Mouse (Mus musculus) T-helper 17 cell (primary cell): ENCODE data around the gene Icam5.
"Not testable (repeated sequence)": the region's sequence is repeated elsewhere in the genome, so short reads cannot be mapped to it uniquely, and the experiment has no call there.

Source experiments
- in situ Hi-C, 2 experiments: fragments of 300-600 bp; cut with MboI, MseI; formaldehyde crosslinking; loops; 1 replicate in 1 of 2; 2 replicates in 1 of 2; pipeline ENCODE4 v1.15.1; 2025; ENCODE audit warnings: high pct_unique_total_duplicates in 2 of 2

The Icam5 gene

DNA sequence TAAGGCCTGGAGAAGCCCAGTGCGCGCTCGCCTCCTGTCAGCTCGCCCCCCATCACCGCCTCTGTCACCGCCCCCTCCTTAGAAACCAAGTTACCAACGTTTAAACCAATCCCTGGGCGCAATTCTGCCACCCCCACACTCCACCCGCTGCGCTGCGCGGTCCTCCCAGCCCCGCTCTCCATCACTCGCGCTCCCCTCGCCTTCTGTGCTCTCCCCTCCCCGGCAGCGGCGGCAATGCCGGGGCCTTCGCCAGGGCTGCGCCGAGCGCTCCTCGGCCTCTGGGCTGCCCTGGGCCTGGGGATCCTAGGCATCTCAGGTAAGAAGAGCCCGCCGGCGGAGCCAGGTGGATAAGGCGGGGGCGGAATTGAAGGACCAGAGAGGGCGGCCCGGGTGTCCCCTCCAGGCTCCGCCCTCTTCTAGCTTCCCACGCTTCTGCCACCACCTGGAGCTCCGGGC lies at the start of gene Icam5:
Icam5 (plus strand) TSS at position 178 of the 456 bp plus-strand sequence.
- in situ Hi-C loops: loop anchor here in 1 of 2 experiments (5.0 kb wide), 1 partner anchor 115 kb away; the partner anchor contains the start of gene Cdc37

DNA sequence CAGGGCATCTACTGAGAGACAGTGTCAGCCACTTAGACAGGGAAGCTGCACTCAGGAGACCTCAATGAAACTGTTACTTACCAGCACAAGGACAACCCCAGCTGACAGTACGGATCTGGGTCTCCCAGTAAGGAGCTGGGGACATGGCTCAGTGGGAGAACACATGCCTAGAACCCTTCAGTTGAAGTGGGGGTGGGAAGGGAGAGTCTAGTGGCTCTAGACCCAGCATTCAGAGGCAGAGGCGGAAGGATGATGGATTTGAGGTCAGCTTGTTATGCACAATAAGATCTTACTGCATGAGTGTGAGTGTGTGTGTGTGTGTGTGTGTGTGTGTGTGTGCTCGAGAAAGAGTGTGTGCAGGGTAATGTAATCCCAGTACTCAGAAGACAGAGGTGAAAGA lies 49.7 kb upstream of the Icam5 start:
- in situ Hi-C loops: no loop called here

DNA sequence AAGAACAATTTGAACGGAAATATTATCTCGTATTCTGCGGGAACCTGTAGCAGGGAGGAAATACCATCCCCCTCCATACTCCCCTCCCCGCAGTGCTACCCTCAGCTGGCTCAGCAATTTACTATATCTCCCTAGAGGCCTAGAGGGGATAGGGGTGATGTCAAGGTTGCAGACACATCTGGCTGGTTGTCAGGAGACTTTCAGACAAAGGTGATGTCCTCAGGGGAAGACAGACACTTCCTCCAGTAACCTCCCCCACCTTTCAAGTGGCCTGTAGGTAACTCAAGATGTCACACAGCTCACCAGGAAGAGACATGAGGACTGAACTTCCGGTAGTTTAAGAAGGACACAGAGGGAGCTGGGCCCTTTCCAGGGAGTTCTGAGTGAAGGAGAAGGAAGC lies 48.7 kb upstream of the Icam5 start:
- in situ Hi-C loops: no loop called here

DNA sequence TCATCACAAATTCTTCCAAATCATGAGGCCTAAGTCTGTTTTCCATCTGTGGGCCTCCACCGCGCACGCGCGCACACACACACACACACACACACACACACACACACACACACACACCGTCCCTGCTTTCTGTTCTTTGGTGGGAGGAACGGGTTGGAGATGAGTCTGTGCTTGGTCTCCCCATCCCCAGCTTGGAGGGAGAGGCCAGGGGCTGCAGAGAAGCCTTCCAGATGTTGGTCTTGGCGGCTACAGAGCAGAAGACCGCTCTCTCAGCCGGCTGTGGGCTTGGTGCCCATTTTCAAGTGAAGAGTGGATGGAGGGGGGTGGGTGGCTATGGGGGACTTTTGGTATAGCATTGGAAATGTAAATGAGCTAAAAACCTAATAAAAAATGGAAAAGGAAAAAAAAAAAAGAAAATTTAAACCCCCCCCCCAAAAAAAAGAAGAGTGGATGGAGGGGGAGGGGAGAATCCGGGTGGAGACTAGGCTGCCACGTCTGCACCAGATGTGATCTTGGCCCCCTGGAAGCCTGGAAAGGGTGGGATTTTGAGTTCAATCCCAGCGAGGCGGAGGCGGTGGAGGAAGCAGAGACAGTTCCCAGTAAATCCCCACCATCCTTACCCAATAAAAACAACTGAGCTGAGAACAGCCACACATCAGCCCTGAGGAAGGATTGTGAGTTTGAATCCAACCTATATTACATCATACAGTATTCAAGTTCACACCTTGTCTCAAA lies 44.8 kb upstream of the Icam5 start:
- in situ Hi-C loops: loop anchor here in 1 of 2 experiments (5.0 kb wide), 1 partner anchor 55 kb away; no protein-coding TSS in a partner anchor

DNA sequence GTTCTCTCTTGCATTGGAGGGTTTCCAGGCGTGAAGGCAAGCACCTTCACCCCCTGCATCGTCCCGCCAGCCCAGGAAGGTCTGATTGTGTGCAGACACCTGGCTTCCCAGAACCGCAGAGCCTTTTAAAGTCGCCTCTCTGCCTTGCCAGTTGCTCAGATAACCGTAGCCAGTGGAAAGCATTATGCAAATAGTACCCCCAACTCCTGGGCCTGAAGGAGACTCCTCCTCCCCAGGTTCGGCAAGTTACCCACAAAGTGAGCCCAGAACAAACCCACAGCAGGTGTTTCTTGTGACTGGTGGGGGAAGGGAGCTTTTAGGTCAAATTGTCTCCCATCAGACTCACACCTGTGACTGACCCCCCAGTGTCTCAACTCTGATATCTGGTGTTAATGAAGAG lies 43.9 kb upstream of the Icam5 start:
- in situ Hi-C loops: loop anchor here in 1 of 2 experiments (5.0 kb wide), 1 partner anchor 56 kb away; no protein-coding TSS in a partner anchor

DNA sequence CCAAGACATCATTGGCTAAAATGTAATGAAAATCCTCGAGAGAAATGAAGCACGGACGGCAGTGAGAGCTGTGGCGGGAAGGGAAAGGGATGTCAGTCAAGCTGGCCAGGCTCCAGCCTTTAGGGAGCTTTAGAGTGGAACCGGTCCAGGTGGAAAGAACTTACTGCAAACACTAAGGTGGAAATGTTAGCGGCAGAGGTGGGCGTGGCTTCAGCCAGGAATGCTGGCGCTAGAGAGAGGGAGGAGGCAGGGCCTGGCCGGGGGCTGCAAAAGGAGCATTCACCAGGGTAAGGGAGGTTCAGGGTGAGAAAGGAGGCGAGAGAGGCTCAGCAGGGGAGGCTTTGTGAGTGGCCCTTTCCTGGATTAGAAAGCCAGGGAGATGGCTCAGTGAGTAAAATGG lies 41.0 kb upstream of the Icam5 start:
- in situ Hi-C loops: no loop called here

DNA sequence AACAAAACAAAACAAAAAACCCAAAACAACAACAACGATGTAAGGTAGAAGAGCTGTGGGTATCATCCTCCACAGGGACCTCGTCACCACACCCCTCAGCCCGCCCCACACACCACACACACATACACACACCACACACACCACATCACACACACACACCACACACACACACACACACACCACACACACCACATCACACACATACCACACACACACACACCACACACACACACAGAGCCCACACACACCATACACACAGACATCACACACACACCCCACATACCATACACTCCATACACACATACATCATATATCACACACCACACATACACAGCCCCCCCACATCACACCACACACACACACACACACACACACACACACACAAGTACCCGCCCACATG lies 40.3 kb upstream of the Icam5 start:
- in situ Hi-C loops: no loop called here

DNA sequence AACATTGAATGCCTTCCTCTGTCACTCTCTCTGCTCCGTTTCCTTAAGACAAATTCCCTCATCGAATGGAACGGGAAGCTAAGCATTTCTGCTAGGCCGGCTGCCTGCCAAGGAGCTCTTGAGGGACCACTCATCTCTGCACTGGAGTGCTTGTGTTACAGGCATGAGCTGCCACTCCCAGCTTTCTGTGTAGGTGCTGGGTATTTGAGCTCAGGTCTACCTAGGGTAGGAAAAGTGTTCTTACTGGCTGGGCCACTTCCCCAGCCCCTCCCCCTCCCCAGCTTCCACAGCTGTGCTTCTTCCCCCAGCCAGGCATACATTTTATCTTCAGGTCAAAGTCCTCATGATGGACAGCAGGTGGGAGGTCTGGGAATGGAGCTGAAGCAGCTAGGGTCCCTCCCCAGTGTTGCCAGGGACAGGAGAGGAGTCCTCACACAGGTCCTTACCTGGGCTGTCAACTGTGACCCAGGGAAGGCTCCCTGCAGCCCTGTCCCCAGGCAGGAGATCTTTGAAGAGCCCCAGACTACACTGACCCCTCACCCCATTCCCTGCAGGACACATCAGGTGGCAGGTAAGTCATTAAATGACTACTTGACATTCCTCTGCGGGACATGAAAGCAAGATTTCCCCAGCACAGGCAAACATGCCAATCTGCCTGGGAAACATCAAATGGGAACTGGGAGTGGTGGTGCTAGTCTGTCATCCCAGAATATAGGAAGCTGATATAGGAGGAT lies 38.5 kb upstream of the Icam5 start:
- in situ Hi-C loops: no loop called here

DNA sequence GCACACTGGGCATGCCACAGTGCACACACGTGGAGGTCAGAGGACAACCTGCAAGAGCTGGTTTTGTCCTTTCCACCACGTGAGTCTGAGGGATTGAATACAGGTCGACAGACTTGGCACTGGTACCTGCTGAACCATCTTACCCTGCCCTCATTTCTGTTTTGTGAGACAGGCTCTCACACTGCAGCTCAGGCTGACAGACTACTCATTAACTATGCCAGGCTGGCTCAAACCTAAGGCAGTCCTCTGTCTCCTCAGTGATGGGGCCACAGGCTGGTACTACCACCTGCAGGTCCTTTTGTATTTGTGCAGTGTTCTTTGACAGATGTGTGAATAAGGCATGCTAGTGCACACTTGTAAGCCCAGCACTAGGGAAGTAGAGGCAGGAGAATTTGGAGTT lies 36.8 kb upstream of the Icam5 start:
- in situ Hi-C loops: loop anchor here in 1 of 2 experiments (5.0 kb wide), 1 partner anchor 53 kb away; no protein-coding TSS in a partner anchor

DNA sequence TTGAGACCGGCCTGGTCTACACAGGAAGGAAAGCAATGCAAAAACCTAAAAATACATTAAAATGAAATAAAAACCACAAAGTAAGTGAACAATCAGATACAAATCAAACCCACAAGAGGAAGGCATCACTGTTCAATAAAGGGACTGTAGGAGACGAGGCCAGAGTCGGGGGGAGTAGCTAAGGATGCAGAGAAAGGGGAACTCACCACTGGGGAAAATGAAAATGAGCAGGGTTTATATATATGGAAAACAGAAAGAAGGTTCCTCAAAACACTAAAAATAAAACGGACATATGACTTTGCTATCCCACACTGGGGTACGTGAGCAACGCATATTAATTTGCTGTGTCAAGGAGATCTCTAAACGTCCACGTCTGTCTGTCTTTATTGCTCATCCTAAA lies 34.8 kb upstream of the Icam5 start:
- in situ Hi-C loops: loop anchor here in 1 of 2 experiments (5.0 kb wide), 1 partner anchor 55 kb away; no protein-coding TSS in a partner anchor

DNA sequence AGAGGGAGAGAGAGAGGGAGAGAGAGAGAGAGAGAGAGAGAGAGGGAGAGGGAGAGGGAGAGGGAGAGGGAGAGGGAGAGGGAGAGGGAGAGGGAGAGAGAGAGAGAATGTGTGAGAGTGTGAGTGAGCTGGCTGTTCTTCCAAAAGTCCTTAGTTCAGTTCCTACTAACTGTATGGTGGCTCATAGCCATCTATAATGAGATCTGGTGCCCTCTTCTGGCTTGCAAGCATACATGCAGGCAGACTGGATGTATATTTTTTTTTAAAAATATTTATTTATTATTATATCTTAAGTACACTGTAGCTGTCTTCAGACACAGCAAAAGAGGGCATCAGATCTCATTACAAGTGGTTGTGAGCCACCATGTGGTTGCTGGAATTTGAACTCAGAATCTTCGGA lies 33.5 kb upstream of the Icam5 start:
- in situ Hi-C loops: loop anchor here in 1 of 2 experiments (5.0 kb wide), 1 partner anchor 56 kb away; no protein-coding TSS in a partner anchor

DNA sequence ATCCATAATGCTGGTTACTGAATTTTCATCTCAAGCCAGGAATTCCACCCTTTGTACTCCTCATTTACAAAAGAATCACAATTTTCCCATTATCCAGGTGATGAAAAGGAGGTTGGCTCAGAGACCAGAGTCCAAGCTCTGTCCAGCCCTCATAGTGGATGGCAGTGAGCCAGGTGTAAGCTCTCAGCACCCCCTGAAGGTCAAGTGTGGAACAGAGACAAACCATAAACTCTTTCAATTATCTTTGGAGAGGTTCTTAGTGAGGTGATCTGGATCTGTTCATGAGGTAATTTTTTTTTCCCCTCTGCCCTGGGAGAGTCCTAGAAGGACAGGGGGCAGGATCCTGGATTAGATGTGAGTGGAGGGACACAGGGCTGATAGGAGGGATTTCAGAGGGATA lies 31.1 kb upstream of the Icam5 start:
- in situ Hi-C loops: loop anchor here in 1 of 2 experiments (5.0 kb wide), 1 partner anchor 104 kb away; the partner anchor contains the start of gene Eif3g

DNA sequence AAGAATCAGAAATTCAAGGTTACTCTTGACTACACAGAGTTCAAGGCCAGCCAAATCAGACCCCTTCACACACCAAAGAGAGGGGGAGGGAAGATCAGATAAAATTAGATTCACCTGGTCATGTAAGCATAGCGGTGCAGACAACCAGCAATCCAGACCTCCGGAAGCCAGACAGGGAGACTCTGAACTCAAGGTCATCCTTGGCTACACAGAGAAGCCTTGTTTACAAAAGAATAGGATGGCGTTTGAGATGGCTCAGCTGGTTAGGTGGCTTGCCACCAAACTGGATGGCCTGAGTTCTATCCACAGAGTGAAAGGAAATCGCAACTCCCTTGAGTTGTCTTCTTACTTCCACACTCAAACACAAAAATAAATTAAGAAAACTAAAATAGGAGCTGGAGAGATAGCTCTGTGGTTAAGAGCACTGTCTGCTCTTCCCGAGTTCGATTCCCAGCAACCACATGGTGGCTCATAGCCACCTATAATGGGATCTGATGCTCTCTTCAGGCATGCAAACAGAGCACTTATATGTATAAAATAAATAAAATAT lies 30.1 kb upstream of the Icam5 start:
- in situ Hi-C loops: loop anchor here in 1 of 2 experiments (5.0 kb wide), 1 partner anchor 104 kb away; the partner anchor contains the start of gene Eif3g

DNA sequence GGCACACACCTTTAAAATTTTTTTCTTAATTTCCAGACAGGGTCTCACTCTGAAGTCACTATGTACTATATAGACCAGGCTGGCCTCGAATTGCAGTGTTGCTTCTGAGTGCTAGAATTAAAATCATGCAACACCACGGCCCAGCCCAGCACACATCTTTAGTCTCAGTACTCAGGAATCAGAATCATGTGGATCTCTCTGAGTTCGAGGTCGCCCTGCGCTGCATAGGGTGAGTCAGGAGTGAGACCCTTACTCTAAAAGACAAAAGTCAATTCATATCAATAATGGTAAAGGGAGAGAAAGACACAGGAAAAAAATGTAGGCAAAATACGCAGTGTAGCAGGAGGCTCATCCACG lies 29.6 kb upstream of the Icam5 start:
- in situ Hi-C loops: loop anchor here in 1 of 2 experiments (5.0 kb wide), 1 partner anchor 105 kb away; the partner anchor contains the start of gene Eif3g

DNA sequence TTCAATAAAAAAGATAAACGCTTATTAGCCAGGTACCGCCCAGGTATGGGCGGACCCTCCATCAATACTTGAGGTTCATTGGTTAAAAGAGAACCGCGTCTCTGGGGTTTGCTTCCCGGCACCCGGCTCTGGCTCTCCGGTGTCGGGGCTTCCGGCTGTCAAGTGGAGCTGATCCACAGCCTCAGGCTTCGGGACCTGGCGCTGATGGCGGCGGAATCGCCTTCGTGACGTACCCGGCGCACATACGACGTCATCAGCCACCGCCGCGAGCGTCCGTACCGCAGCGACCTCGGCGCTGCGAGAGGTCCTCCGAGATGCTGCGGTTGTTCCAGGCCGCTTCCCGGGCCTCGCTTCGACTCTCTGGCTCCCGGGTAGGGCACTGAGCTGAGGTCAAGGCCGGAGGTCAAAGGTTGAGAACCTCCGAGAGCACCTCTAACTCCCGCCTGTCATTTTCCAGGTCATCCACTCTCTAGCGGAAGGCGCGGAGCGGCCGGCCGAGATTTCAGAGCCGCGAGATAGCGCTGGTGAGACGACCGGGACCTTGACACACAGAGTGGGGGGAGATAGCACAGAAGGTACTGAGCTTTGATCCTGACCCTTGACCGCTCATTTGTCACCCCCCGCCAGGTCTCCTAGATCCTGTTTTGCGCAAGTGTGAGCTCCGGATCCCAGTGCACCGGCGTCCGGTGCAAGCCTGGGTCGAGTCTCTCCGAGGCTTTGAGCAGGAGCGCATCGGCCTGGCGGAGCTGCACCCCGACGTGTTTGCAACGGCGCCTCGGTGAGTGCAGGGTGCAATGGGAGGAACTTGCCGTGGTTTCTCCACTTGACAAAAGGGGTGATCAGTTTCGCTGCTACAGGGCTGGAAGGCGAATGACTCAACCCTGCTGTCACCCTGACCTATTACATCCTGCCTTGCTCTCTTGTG lies 29.0 kb upstream of the Icam5 start, which contains the start of gene Mrpl4:
Mrpl4 (plus strand) TSS at position 112 of the 925 bp plus-strand sequence.
- in situ Hi-C loops: loop anchor here in 1 of 2 experiments (5.0 kb wide), 1 partner anchor 106 kb away; the partner anchor contains the start of gene Eif3g

DNA sequence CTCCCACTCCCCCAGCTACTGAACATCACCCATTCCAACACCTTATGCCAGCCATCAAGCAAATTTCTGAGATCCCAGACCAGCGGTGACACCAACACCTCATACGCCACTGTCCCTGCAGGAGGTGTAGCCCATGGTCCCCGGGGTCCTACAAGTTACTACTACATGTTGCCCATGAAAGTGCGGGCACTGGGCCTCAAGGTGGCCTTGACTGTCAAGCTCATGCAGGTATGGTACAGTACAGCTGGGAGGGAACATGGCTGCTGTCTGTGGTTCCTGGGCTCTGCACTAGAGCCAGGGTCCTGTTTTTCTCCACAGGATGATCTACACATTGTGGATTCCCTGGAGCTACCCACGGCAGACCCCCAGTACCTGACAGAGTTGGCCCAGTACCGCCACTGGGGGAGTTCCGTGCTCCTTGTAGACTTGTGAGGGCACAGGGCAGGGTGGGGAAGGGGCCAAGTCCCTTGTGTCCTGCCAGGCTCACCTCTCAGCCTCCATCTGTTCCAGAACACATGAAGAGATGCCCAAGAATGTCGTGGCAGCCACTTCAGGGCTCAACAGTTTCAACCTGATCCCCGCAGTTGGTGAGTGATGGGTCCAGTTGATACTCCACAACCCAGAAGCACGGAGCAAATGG lies 24.4 kb upstream of the Icam5 start:
- in situ Hi-C loops: no loop called here

DNA sequence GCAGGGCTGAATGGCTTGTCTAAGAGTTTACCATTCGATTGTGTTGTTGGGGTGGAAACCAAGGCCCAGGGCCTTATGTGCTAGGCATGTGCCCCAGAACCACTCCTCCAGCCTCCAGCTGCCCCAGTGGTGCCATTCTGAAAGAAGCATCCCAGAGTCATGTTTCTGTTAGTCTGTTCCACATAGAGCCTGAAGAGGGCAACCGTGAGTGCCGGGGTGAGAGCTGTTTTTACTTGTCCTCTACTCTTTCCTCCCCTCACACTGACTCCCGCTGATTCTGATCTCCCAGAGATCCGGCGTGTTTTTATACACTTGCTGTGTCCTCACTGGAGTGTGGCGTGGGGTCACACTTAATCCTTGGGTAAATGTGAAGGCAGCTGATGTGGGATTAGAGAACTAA lies 23.9 kb upstream of the Icam5 start:
- in situ Hi-C loops: no loop called here

DNA sequence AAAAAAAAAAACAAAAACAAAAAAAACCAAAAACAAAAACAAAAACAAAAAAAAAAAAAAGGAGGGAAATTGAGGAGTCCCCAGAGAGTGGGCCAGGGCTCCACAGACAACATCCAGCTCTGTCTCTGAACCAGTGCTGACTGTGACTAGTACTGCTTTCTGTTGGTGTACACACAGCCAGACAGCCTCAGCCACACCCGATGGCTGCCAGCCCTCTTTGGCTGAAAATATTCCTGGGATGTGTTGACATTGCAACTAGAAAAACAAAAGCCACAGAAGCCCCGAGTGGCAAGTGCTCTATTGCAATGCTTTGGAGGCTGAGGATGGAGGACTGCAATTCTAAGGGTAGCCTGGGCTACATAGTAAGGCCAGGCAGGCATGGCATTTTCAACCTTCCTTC lies 21.5 kb upstream of the Icam5 start:
- in situ Hi-C loops: no loop called here

DNA sequence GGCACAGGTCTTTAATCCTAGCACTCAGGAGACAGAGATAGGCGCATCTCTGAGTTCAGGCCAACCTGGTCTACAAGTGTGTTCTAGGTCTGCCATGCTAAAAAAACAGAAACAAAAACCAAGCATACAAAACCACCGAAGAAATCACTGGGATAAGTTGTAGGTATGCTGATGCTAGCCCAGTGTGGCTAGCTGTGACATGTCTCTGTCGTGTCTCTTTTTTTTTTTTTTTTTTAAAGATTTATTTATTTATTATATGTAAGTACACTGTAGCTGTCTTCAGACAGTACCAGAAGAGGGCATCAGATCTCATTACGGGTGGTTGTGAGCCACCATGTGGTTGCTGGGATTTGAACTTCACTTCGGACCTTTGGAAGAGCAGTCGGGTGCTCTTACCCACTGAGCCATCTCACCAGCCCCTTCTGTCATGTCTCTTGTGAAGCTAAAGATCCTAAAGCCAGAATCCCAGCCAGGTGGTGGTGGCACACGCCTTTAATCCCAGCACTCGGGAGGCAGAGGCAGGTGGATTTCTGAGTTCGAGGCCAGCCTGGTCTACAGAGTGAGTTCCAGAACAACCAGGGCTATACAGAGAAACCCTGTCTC lies 20.8 kb upstream of the Icam5 start:
- in situ Hi-C loops: not testable (repeated sequence)

DNA sequence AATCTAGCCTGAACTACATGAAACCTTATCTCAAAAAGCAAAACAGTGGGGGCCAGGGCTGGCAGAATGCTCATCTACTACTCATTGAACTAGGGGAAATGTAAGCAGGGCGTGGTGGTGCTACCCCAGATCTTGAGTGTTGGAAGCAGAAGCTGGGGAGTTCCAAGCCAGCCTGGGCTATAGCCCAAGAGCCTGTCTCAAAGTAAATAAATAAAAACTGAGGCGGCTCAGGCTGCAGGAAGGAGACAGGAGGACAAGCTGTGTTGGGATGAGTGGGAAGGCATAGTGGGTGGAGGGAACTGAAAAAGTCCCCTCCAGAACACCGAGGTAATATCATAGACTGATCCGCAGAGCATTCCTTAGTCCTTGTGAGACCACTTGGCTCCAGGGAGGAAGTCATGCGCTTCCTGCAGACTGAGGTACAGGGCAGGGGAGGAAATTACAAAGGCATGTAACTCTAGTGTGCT lies 20.0 kb upstream of the Icam5 start:
- in situ Hi-C loops: no loop called here
